Mouse (Mus musculus) hindbrain, embryonic 11.5 days (tissue): ENCODE measurements around the gene Gm17079. TPM values are rescaled to one million over a fixed set of nuclear protein-coding genes. Genes with fewer than 3 reads are reported as not detected.

Experiments
- polyA plus RNA-seq: library from polyadenylated mRNA; unstranded; fragments of >200 nt; fragmentation: Nextera tagmentation; extraction: Ambion mirVana; gene quantifications from 2 replicates; pipeline ENCODE4 v1.2.1, GENCODE M21; 2014

The Gm17079 gene
- polyA plus RNA-seq, 1 experiment from 2014 or later: not detected

Other genes with a start within 250 kb of the Gm17079 start
- not detected in 2 replicates for gene Vmn2r89, start 243.6 kb downstream of the Gm17079 start, polyA plus RNA-seq
- 0.13 TPM in 1 of 2 replicates, not detected in the other for gene Gm5622, start 142.7 kb downstream of the Gm17079 start, polyA plus RNA-seq
- not detected in 2 replicates for gene Gm17175, start 121.4 kb downstream of the Gm17079 start, polyA plus RNA-seq
- gene Gm17174, start 103.3 kb downstream of the Gm17079 start, polyA plus RNA-seq: not detected in 2 replicates
- not detected in 2 replicates for gene Gm17078, start 84.2 kb downstream of the Gm17079 start, polyA plus RNA-seq
- gene Gm4181, start 59.8 kb downstream of the Gm17079 start, polyA plus RNA-seq: not detected in 2 replicates
- not detected in 2 replicates for gene Gm5800, start 21.7 kb upstream of the Gm17079 start, polyA plus RNA-seq
- gene Ang4, start 78.1 kb upstream of the Gm17079 start, polyA plus RNA-seq: not detected in 2 replicates
- gene AY358078, start 104.6 kb upstream of the Gm17079 start, polyA plus RNA-seq: not detected in 2 replicates
- not detected in 2 replicates for gene Ear6, start 158.2 kb upstream of the Gm17079 start, polyA plus RNA-seq
- gene Mettl17, start 189.4 kb upstream of the Gm17079 start, polyA plus RNA-seq: 49.0 and 52.8 TPM in 2 replicates
- 0.45 and 0.59 TPM in 2 replicates for gene Slc39a2, start 197.4 kb upstream of the Gm17079 start, polyA plus RNA-seq
- 11.8 and 12.3 TPM in 2 replicates for gene Ndrg2, start 218.7 kb upstream of the Gm17079 start, polyA plus RNA-seq
- not detected in 2 replicates for gene Tppp2, start 223.0 kb upstream of the Gm17079 start, polyA plus RNA-seq
- not detected in 2 replicates for gene Rnase13, start 227.3 kb upstream of the Gm17079 start, polyA plus RNA-seq